In the genomic region with DNA sequence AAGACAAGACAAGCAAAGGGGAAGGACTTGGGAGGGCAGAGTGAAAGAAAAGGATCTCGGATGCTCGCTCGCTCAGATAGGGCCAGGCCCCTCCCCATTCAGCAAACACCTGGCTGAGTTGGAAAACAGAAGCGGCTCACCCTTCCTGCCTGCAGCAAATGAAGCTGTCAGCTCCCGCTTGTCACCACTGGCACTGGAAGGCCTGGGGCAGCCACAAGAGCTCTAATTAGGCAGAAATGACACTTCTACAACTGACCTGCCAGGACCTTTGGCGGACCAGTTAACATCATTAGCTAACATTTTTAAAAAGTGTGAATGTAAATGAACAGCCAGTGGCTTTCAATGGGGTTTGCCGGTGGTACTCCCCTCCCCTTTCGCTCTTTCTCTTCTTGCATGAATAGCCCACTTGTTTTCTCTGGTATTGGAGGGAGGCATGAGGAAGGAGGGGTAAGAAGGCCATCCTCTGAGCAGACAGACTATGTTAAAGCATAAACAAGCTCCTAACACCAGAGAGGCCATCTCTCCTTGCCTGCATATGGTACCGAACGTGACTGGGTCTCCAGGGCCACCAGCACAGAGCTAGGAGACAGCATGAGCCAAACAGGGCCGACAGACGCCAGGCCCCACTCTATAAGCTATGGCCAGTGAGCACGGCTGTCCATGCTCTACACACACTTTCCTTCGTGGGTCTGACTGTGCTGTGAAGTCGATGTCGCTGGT, we compare ENCODE assay signal across 16 mouse cellular contexts. TPM values are rescaled to one million over a fixed set of nuclear protein-coding genes. Genes with fewer than 3 reads are reported as not detected.
DNase-seq lines count a peak whose midpoint lies in the region; ATAC-seq lines count a peak whose summit lies in the region.
"Had no signal": no experiment of that assay in that cellular context is flagged by ENCODE, and none has a peak within 500 bp of the region (broad histone marks: within the 10 kb centered on the region; RNA-seq: fewer than 3 reads in every experiment).

No protein-coding gene starts in this region.

- peak overlapping the region; percentile 41; the same call in 1 of the 2 replicates for H3K9ac ChIP-seq in forebrain, embryonic 13.5 days
- no peak overlapping the region for H3K9ac ChIP-seq in neural tube, embryonic 15.5 days (replicated peaks)
- H3K9ac ChIP-seq: liver, embryonic 13.5 days had no signal

- peak overlapping the region; percentile 38 for H3K4me2 ChIP-seq in forebrain, embryonic 13.5 days
- H3K4me2 ChIP-seq in neural tube, embryonic 15.5 days: no peak overlapping the region
- H3K4me2 ChIP-seq: heart, embryonic 11.5 days; liver, embryonic 13.5 days had no signal

- peaks cover 86% of the 10 kb centered on the region for H3K27me3 ChIP-seq in forebrain, embryonic 13.5 days
- peaks cover 54% of the 10 kb centered on the region for H3K27me3 ChIP-seq in limb, embryonic 10.5 days (ENCODE audit: low read depth, poor library complexity, severe bottlenecking)
- peaks cover 56% of the 10 kb centered on the region for H3K27me3 ChIP-seq in neural tube, embryonic 15.5 days (replicated peaks)
- H3K27me3 ChIP-seq: CH12.LX had no signal

- H3K27ac ChIP-seq in forebrain, embryonic 13.5 days: peak overlapping the region; percentile 15
- H3K27ac ChIP-seq in limb, embryonic 10.5 days: peak overlapping the region; percentile 50; the same call in 1 of the 2 replicates
- H3K27ac ChIP-seq in neural tube, embryonic 15.5 days (replicated peaks): no peak overlapping the region
- H3K27ac ChIP-seq: gastrocnemius, adult 2 months; liver, embryonic 13.5 days; macrophage; stomach, postnatal 0 days had no signal

- H3K4me1 ChIP-seq in forebrain, embryonic 13.5 days: peaks cover 39% of the 10 kb centered on the region
- H3K4me1 ChIP-seq in limb, embryonic 10.5 days: peaks cover 49% of the 10 kb centered on the region
- peaks cover 19% of the 10 kb centered on the region; the same call in 1 of the 2 replicates for H3K4me1 ChIP-seq in neural tube, embryonic 15.5 days
- H3K4me1 ChIP-seq: liver, embryonic 13.5 days had no signal

- no peaks in the 10 kb centered on the region for H3K9me3 ChIP-seq in forebrain, embryonic 13.5 days (replicated peaks)
- no peaks in the 10 kb centered on the region for H3K9me3 ChIP-seq in limb, embryonic 10.5 days (replicated peaks)
- H3K9me3 ChIP-seq in neural tube, embryonic 15.5 days (replicated peaks): no peaks in the 10 kb centered on the region
- H3K9me3 ChIP-seq: liver, embryonic 13.5 days had no signal

- no peaks in the 10 kb centered on the region for H3K36me3 ChIP-seq in forebrain, embryonic 13.5 days (ENCODE audit: poor library complexity, severe bottlenecking)
- no peaks in the 10 kb centered on the region for H3K36me3 ChIP-seq in limb, embryonic 10.5 days
- no peaks in the 10 kb centered on the region for H3K36me3 ChIP-seq in neural tube, embryonic 15.5 days
- H3K36me3 ChIP-seq: liver, embryonic 13.5 days had no signal

- H3K4me3 ChIP-seq in forebrain, embryonic 13.5 days: no peak overlapping the region
- H3K4me3 ChIP-seq in limb, embryonic 10.5 days: no peak overlapping the region
- no peak overlapping the region for H3K4me3 ChIP-seq in neural tube, embryonic 15.5 days (replicated peaks)
- H3K4me3 ChIP-seq: gastrocnemius, adult 2 months; liver, embryonic 13.5 days had no signal

- WGBS in forebrain, embryonic 13.5 days: 8% methylated on average over 16 of the region's 16 CpGs
- 20% methylated on average over 16 of the region's 16 CpGs for WGBS in limb, embryonic 10.5 days
- 20% methylated on average over 16 of the region's 16 CpGs for WGBS in neural tube, embryonic 15.5 days

- ATAC-seq in forebrain, embryonic 13.5 days: peak; percentile 77
- peak; percentile 50; the same call in 1 of the 2 replicates for ATAC-seq in neural tube, embryonic 15.5 days (ENCODE audit: low FRiP score)

- DNase-seq in embryo, embryonic 10.5 days (ENCODE audit: low spot score): peak; percentile 62
- DNase-seq in limb, embryonic 10.5 days (ENCODE audit: low spot score): peak; percentile 49
- DNase-seq in gastrocnemius, postnatal 10 days: no peak
- no peak for DNase-seq in natural killer cell, adult 2 months (ENCODE audit: low spot score in 2 of 2)
- no peak for DNase-seq in heart, postnatal 10 days
- DNase-seq: cerebellum, adult 9-10 months; gastrocnemius, adult 2 months; kidney, postnatal 4 days; liver, embryonic 13.5 days; right cerebral cortex, postnatal 4 days had no signal

- intact Hi-C loops in heart, postnatal 10 days (cut with DNase I): no loop called here

RNA-seq across cellular contexts. Expression of a gene that starts 12.0 kb away (rescaled TPM):
- polyA plus RNA-seq in forebrain, embryonic 13.5 days (2015; fragmentation: Nextera tagmentation; extraction: Ambion mirVana): 1.5 and 1.7 TPM in 2 replicates
- 0.51 and 0.79 TPM in 2 replicates for polyA plus RNA-seq in limb, embryonic 10.5 days (2016; fragmentation: Nextera tagmentation; extraction: Ambion mirVana)
- polyA plus RNA-seq in neural tube, embryonic 15.5 days (2015; fragmentation: Nextera tagmentation; extraction: Ambion mirVana): 1.3 and 1.8 TPM in 2 replicates
- under 1 TPM in 1 of 2 experiments, not detected in 1; 0.09 TPM for total RNA-seq in gastrocnemius, postnatal 10 days (2021)
- total RNA-seq in heart, postnatal 10 days (2021): under 1 TPM in 1 of 2 experiments, not detected in 1; 0.12 TPM
- total RNA-seq: gastrocnemius, adult 2 months had no signal
- polyA plus RNA-seq: macrophage had no signal

RNA-seq across cellular contexts. Expression of a gene that starts 12.2 kb away (rescaled TPM):
- polyA plus RNA-seq in forebrain, embryonic 13.5 days (2015; fragmentation: Nextera tagmentation; extraction: Ambion mirVana): 18.7 and 19.0 TPM in 2 replicates
- polyA plus RNA-seq in limb, embryonic 10.5 days (2016; fragmentation: Nextera tagmentation; extraction: Ambion mirVana): 3.1 and 3.6 TPM in 2 replicates
- 67.8 and 72.7 TPM in 2 replicates for polyA plus RNA-seq in neural tube, embryonic 15.5 days (2015; fragmentation: Nextera tagmentation; extraction: Ambion mirVana)
- 10 to 100 TPM; 16.2 to 16.8 TPM for total RNA-seq in gastrocnemius, postnatal 10 days (2021)
- total RNA-seq in heart, postnatal 10 days (2021): 10 to 100 TPM; 26.2 to 29.8 TPM
- polyA plus RNA-seq: macrophage had no signal

Comparison
In these comparisons a context has a peak if more than half of its experiments do, and no peak if none do; other contexts are left out.
1. DNase-seq: peak in embryo, embryonic 10.5 days (single experiment) and limb, embryonic 10.5 days (single experiment); none in gastrocnemius, postnatal 10 days (single experiment), natural killer cell, adult 2 months (0 of 2) and heart, postnatal 10 days (0 of 2).